Mouse (Mus musculus) cortical plate, adult 2 months (tissue): Measurements from ENCODE around the gene Olfr62.

ENCODE experiments used
- CTCF ChIP-seq: fragments of 200-500 bp; IDR thresholded peaks from 2 replicates; pipeline ENCODE4 v1.5.1; 2011; ENCODE audit warnings: mild to moderate bottlenecking, control low read depth, low read length; ENCODE audit not compliant: insufficient read depth; ENCODE audit errors: extremely low read depth
- POLR2A ChIP-seq: fragments of 200-500 bp; IDR thresholded peaks from 2 replicates; pipeline ENCODE4 v1.6.1; 2011; ENCODE audit warnings: mild to moderate bottlenecking, low read length, control low read depth; ENCODE audit not compliant: insufficient read depth; ENCODE audit errors: extremely low read depth

GRCm38 (mm10) chr4:118645234-118645633 lies 13.5 kb upstream of the Olfr62 start:
- TF ChIP-seq POLR2A (no peak), CTCF (peak; percentile 92)
